Mouse (Mus musculus): ENCODE results near the gene Ap1s3. TPM values are rescaled to one million over a fixed set of nuclear protein-coding genes. Genes with fewer than 3 reads are reported as not detected.

Gene Ap1s3
- polyA plus RNA-seq, 1 experiment, result 3.0 TPM

DNA sequence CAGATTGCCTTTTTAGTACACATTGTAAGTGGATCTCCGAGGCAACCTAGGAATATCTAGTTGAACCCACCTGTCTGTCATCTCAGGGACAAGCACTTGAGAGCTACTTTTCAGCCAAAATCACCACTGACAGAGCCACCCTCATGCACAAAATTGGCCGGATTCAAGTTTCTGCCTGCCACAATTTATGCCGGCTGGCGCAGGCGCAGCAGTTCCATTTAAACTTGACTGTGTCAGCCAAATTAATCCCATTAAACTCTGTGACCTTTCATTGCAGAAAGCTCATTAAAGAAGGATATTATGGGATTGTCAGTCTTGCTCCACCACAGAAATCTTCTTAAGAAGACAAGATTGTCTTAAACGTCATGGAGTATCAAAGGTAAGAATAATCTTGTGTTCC is 100.6 kb downstream of the Ap1s3 start:
- Histone ChIP-seq H3K27ac (ENCODE audit: insufficient read depth, low read length) (no peak overlapping the region), H3K4me3 (ENCODE audit: insufficient read depth, low read length) (no peak overlapping the region), H3K4me1 (ENCODE audit: control insufficient read depth, insufficient read depth, low read length) (no peaks in the 10 kb centered on the region)
- TF ChIP-seq CTCF (IDR thresholded peaks at IDR 0.05; ENCODE audit: borderline replicate concordance, insufficient read depth, low read length) (no peak), POLR2A (IDR thresholded peaks at IDR 0.05; ENCODE audit: low read depth, low read length) (no peak)

DNA sequence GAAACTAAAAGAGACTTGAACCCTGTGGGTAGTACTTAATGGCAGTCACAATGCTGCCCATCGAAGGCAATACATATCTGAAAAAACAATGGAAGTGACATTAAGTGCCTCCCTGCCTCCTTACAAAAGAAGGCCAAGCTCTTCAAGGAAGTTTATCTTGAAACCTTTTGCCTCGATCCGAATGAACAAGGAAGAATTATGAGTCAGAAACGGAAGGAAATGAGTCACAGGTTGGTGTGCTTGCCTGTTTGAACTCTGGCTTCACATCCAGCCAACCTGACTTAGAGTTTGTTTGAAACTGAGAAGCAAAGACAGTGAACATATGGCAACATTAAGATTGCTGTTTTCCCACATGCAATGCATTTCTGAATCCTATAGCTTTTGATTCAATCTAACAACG is 110.6 kb downstream of the Ap1s3 start:
- H3K4me3 ChIP-seq (ENCODE audit: insufficient read depth, low read length), result no peak overlapping the region
- TF ChIP-seq POLR2A (IDR thresholded peaks at IDR 0.05; ENCODE audit: low read depth, low read length), result no peak
- TF ChIP-seq CTCF (IDR thresholded peaks at IDR 0.05; ENCODE audit: borderline replicate concordance, insufficient read depth, low read length), result no peak
- H3K27ac ChIP-seq (ENCODE audit: insufficient read depth, low read length), result no peak overlapping the region
- no peaks in the 10 kb centered on the region for H3K4me1 ChIP-seq (ENCODE audit: control insufficient read depth, insufficient read depth, low read length)

Other genes with a start within 250 kb of the Ap1s3 start
- 0.48 and 2.4 TPM in 2 replicates for gene Scg2, start 231.9 kb downstream of the Ap1s3 start, polyA plus RNA-seq (2011; ENCODE audit: insufficient read length, low read depth, missing spikeins)
- gene Mrpl44, start 104.0 kb upstream of the Ap1s3 start, polyA plus RNA-seq (2011; ENCODE audit: insufficient read length, low read depth, missing spikeins), result 14.2 and 17.3 TPM in 2 replicates
- gene Wdfy1, start 104.2 kb upstream of the Ap1s3 start, polyA plus RNA-seq (2011; ENCODE audit: insufficient read length, low read depth, missing spikeins), result 76.3 and 89.7 TPM in 2 replicates
- 313 and 352 TPM in 2 replicates for gene Serpine2, start 189.2 kb upstream of the Ap1s3 start, polyA plus RNA-seq (2011; ENCODE audit: insufficient read length, low read depth, missing spikeins)